Mouse (Mus musculus): ENCODE measurements around the gene E2f6. TPM values are rescaled to one million over a fixed set of nuclear protein-coding genes. Genes with fewer than 3 reads are reported as not detected.

Gene E2f6
- total and polyA plus RNA-seq, 2 experiments from 2014 or later = 34.1 to 50.4 TPM

DNA sequence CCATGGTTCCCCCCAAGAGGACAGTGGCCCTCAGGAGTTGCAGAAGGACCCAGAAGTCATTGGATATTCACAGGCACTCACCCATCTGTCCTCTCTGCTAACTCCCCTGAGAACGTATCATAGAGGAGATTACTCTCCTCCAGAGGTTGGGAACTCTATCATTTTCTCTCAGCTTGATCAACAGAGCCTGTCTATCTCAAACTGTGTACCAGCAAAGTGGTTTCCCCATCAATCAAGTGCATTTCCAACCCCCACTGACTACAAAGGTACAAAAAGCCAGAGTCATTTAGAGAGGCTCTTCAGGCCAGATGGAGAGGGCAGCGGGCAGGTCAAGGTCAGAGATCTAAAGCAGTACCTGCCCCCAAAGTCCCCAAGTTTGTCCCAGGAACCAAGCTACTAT lies 42.1 kb upstream of the E2f6 start:
- Histone ChIP-seq H3K36me3 (replicated peaks; ENCODE audit: control insufficient read depth, insufficient read depth, low read length) (no peaks in the 10 kb centered on the region), H3K9ac (replicated peaks; ENCODE audit: low read depth, low read length) (no peak overlapping the region), H3K4me1 (ENCODE audit: control insufficient read depth, insufficient read depth) (no peaks in the 10 kb centered on the region), H3K27ac (ENCODE audit: low read depth) (no peak overlapping the region), H3K9me3 (replicated peaks; ENCODE audit: control insufficient read depth, low read length) (no peaks in the 10 kb centered on the region), H3K27me3 (ENCODE audit: control insufficient read depth, insufficient read depth, low read length) (no peaks in the 10 kb centered on the region), H3K4me3 (ENCODE audit: low read depth, low read length) (no peak overlapping the region), H3K4me2 (ENCODE audit: low read depth, low read length) (no peak overlapping the region)
- no peak for DNase-seq (ENCODE audit: low spot score)
- no peak for ATAC-seq (ENCODE audit: insufficient read depth, low read depth)
- TF ChIP-seq EP300 (IDR thresholded peaks at IDR 0.05; ENCODE audit: low read depth) = no peak
- TF ChIP-seq CTCF (IDR thresholded peaks at IDR 0.05; ENCODE audit: low read depth) = no peak
- WGBS = 53% methylated on average over 2 of the region's 2 CpGs

DNA sequence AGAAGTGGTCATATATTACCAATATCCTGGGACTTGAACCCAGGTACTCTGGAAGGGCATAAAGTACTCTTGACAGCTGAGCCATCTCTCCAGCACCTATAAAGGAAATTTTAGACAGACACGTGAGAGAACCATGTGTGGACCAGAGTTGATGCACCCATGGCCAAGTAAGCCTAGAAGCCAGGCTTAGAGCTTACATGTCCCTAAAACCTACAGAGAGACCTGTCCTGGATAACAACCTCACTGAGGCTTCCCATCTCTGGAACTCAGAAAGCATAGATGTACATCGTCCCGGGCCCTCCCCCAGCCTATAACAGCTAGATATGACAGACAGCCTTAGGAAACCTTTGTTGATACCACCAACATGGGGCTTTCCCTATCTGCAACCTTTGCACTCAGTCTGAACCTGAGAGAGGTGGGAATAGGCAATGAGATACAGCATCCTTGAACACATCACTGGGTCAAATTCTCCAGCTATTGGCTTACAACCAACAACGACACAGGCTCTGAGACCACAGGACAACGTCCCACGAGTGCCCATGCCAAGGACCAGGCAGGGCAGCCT lies 41.1 kb upstream of the E2f6 start:
- H3K36me3 ChIP-seq (replicated peaks; ENCODE audit: control insufficient read depth, insufficient read depth, low read length) = no peaks in the 10 kb centered on the region
- H3K4me3 ChIP-seq (ENCODE audit: low read depth, low read length) = no peak overlapping the region
- H3K27ac ChIP-seq (ENCODE audit: low read depth) = no peak overlapping the region
- H3K27me3 ChIP-seq (ENCODE audit: control insufficient read depth, insufficient read depth, low read length) = no peaks in the 10 kb centered on the region
- H3K9me3 ChIP-seq (replicated peaks; ENCODE audit: control insufficient read depth, low read length) = no peaks in the 10 kb centered on the region
- no peak for TF ChIP-seq EP300 (IDR thresholded peaks at IDR 0.05; ENCODE audit: low read depth)
- no peak for TF ChIP-seq CTCF (IDR thresholded peaks at IDR 0.05; ENCODE audit: low read depth)
- H3K9ac ChIP-seq (replicated peaks; ENCODE audit: low read depth, low read length) = no peak overlapping the region
- no peak for ATAC-seq (ENCODE audit: insufficient read depth, low read depth)
- H3K4me2 ChIP-seq (ENCODE audit: low read depth, low read length) = no peak overlapping the region
- H3K4me1 ChIP-seq (ENCODE audit: control insufficient read depth, insufficient read depth) = no peaks in the 10 kb centered on the region
- DNase-seq (ENCODE audit: low spot score) = no peak
- WGBS = 74% methylated on average over 6 of the region's 6 CpGs

DNA sequence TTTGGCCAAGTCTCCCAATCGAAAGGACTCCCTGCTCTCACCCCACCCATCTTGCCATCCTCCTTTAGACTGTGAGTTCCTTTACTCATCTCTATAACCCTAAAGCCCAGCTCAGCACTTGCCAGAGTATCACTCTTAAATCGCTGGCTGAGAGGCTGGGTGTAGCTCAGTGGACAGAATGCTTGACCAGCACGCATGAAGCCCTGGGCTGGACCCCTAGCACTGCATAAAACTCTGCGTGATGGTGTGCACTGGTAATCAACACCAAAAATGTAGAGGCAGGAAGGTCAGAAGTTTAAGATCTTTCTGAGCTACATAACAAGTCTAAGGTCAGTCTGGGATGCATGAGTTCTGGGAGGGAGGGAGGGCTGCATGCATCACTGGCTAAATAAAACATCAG lies 36.2 kb upstream of the E2f6 start:
- Histone ChIP-seq H3K4me1 (ENCODE audit: control insufficient read depth, insufficient read depth) (no peaks in the 10 kb centered on the region), H3K36me3 (replicated peaks; ENCODE audit: control insufficient read depth, insufficient read depth, low read length) (no peaks in the 10 kb centered on the region), H3K27me3 (ENCODE audit: control insufficient read depth, insufficient read depth, low read length) (no peaks in the 10 kb centered on the region), H3K4me3 (ENCODE audit: low read depth, low read length) (no peak overlapping the region), H3K9me3 (replicated peaks; ENCODE audit: control insufficient read depth, low read length) (no peaks in the 10 kb centered on the region), H3K4me2 (ENCODE audit: low read depth, low read length) (no peak overlapping the region), H3K9ac (replicated peaks; ENCODE audit: low read depth, low read length) (no peak overlapping the region), H3K27ac (ENCODE audit: low read depth) (no peak overlapping the region)
- DNase-seq (ENCODE audit: low spot score) (no peak), ATAC-seq (ENCODE audit: insufficient read depth, low read depth) (no peak)
- 86% methylated on average over 4 of the region's 4 CpGs for WGBS
- TF ChIP-seq EP300 (IDR thresholded peaks at IDR 0.05; ENCODE audit: low read depth) (no peak), CTCF (IDR thresholded peaks at IDR 0.05; ENCODE audit: low read depth) (no peak)

DNA sequence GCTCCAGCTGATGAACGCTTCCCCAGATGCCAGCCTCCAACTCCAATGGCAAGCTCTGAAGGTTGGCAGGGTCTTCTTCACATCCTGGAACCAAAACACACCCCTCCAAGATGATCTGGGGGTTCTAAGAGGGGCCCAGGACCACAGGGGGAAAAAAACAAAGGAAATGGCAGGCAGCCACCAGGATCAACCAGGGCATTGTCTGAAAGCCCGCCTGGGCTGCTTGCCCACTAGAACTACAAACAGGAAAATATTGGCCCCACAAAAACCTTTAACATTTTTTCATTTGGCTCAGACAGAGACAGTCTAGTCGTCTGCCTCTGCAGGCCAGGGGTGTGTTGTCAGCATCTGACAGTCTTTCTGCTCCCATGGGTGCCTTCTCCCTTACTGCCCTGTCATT lies 35.4 kb upstream of the E2f6 start:
- no peak overlapping the region for H3K9ac ChIP-seq (replicated peaks; ENCODE audit: low read depth, low read length)
- H3K4me1 ChIP-seq (ENCODE audit: control insufficient read depth, insufficient read depth) = no peaks in the 10 kb centered on the region
- no peak overlapping the region for H3K4me2 ChIP-seq (ENCODE audit: low read depth, low read length)
- H3K27me3 ChIP-seq (ENCODE audit: control insufficient read depth, insufficient read depth, low read length) = no peaks in the 10 kb centered on the region
- no peak for TF ChIP-seq EP300 (IDR thresholded peaks at IDR 0.05; ENCODE audit: low read depth)
- no peak for TF ChIP-seq CTCF (IDR thresholded peaks at IDR 0.05; ENCODE audit: low read depth)
- no peaks in the 10 kb centered on the region for H3K36me3 ChIP-seq (replicated peaks; ENCODE audit: control insufficient read depth, insufficient read depth, low read length)
- WGBS = 67% methylated on average over 3 of the region's 3 CpGs
- no peak overlapping the region for H3K27ac ChIP-seq (ENCODE audit: low read depth)
- H3K4me3 ChIP-seq (ENCODE audit: low read depth, low read length) = no peak overlapping the region
- DNase-seq (ENCODE audit: low spot score) (no peak), ATAC-seq (ENCODE audit: insufficient read depth, low read depth) (no peak)
- no peaks in the 10 kb centered on the region for H3K9me3 ChIP-seq (replicated peaks; ENCODE audit: control insufficient read depth, low read length)

DNA sequence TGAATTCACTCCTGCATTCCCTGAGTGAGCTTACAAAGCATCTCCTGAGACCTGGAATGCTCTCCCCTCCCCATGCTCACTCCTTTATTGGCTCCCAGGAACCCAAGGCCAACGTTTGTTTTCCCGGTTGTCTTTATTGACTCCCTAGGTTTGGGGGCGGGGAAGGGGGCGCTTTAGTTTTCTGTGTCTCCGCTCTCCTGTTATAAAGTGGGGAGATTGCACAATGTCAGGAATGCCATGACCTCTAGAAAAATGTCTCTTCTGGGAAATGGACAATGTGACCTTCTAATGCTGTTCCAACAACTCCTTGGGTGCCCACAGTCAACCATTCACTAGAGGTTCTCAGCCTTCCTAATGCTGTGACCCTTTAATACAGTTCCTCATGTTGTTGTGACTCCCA lies 32.2 kb upstream of the E2f6 start:
- ATAC-seq (ENCODE audit: insufficient read depth, low read depth) = no peak

DNA sequence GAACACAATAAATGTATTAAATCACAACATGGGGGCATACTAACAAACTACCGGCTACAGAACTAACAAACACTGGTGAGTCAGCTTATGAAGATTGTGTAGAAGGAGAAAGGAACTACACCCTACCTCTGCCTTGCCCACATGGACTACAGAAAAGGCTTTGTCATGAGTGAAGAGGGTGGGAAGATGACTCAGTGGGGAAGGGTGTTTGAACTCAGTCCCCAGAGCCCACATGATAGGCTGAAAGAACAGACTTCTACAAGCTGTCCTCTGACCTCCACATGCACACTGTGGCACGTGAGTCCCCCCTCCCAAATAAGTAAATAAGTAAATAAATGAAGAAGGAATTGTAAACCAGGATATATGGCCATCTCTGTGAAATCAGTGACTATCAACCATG lies 31.6 kb upstream of the E2f6 start:
- no peak overlapping the region for H3K4me3 ChIP-seq (ENCODE audit: low read depth, low read length)
- H3K4me1 ChIP-seq (ENCODE audit: control insufficient read depth, insufficient read depth) = no peaks in the 10 kb centered on the region
- H3K27ac ChIP-seq (ENCODE audit: low read depth) = no peak overlapping the region
- no peaks in the 10 kb centered on the region for H3K9me3 ChIP-seq (replicated peaks; ENCODE audit: control insufficient read depth, low read length)
- no peak overlapping the region for H3K4me2 ChIP-seq (ENCODE audit: low read depth, low read length)
- no peak for ATAC-seq (ENCODE audit: insufficient read depth, low read depth)
- WGBS = 74% methylated on average over 2 of the region's 2 CpGs
- TF ChIP-seq CTCF (IDR thresholded peaks at IDR 0.05; ENCODE audit: low read depth) = no peak
- no peak for TF ChIP-seq EP300 (IDR thresholded peaks at IDR 0.05; ENCODE audit: low read depth)
- no peaks in the 10 kb centered on the region for H3K36me3 ChIP-seq (replicated peaks; ENCODE audit: control insufficient read depth, insufficient read depth, low read length)
- H3K27me3 ChIP-seq (ENCODE audit: control insufficient read depth, insufficient read depth, low read length) = no peaks in the 10 kb centered on the region
- DNase-seq (ENCODE audit: low spot score) = no peak
- no peak overlapping the region for H3K9ac ChIP-seq (replicated peaks; ENCODE audit: low read depth, low read length)

More for the DNA sequence above, 32.2 kb upstream of the E2f6 start:
- Histone ChIP-seq H3K4me2 (ENCODE audit: low read depth, low read length) (no peak overlapping the region), H3K36me3 (replicated peaks; ENCODE audit: control insufficient read depth, insufficient read depth, low read length) (no peaks in the 10 kb centered on the region), H3K27ac (ENCODE audit: low read depth) (no peak overlapping the region), H3K4me3 (ENCODE audit: low read depth, low read length) (no peak overlapping the region), H3K9me3 (replicated peaks; ENCODE audit: control insufficient read depth, low read length) (no peaks in the 10 kb centered on the region), H3K4me1 (ENCODE audit: control insufficient read depth, insufficient read depth) (no peaks in the 10 kb centered on the region), H3K27me3 (ENCODE audit: control insufficient read depth, insufficient read depth, low read length) (no peaks in the 10 kb centered on the region), H3K9ac (replicated peaks; ENCODE audit: low read depth, low read length) (no peak overlapping the region)
- TF ChIP-seq CTCF (IDR thresholded peaks at IDR 0.05; ENCODE audit: low read depth) = no peak
- no peak for TF ChIP-seq EP300 (IDR thresholded peaks at IDR 0.05; ENCODE audit: low read depth)
- DNase-seq (ENCODE audit: low spot score) = no peak
- 86% methylated on average over 5 of the region's 5 CpGs for WGBS

Data from heart, postnatal 0 days (tissue).